Mouse (Mus musculus) MEL (cell line): ENCODE results near the gene Ticam1.

Experiments used
- CHD2 ChIP-seq: IDR thresholded peaks from 2 replicates; pipeline ENCODE4 v1.6.1; 2011; ENCODE audit warnings: low read length, improper control_type of control experiment
- CTCF ChIP-seq, 3 experiments: IDR thresholded peaks in 2 of 3; conservative IDR thresholded peaks in 1 of 3; 2 replicates each; pipeline ENCODE4 v1.5.1; 2011 to 2012; ENCODE audit warnings: low read length in 3 of 3, low read depth in 2 of 3, mild to moderate bottlenecking in 2 of 3, improper control_type of control experiment in 1 of 3, inconsistent platforms in 1 of 3, mixed read lengths in 1 of 3, moderate library complexity in 1 of 3; ENCODE audit not compliant: control insufficient read depth in 1 of 3, insufficient read depth in 1 of 3, poor library complexity in 1 of 3, severe bottlenecking in 1 of 3
- POLR2A ChIP-seq, 2 experiments: IDR thresholded peaks; 2 replicates each; pipeline ENCODE4 v1.6.1; 2011 to 2012; ENCODE audit warnings: low read length in 2 of 2, mild to moderate bottlenecking in 2 of 2, control low read depth in 1 of 2, improper control_type of control experiment in 1 of 2, low read depth in 1 of 2, moderate library complexity in 1 of 2; ENCODE audit not compliant: control insufficient read depth in 1 of 2, insufficient read depth in 1 of 2, poor library complexity in 1 of 2
- TBP ChIP-seq: IDR thresholded peaks from 2 replicates; pipeline ENCODE4 v1.8.0; 2011; ENCODE audit warnings: low read depth, low read length, improper control_type of control experiment

DNA sequence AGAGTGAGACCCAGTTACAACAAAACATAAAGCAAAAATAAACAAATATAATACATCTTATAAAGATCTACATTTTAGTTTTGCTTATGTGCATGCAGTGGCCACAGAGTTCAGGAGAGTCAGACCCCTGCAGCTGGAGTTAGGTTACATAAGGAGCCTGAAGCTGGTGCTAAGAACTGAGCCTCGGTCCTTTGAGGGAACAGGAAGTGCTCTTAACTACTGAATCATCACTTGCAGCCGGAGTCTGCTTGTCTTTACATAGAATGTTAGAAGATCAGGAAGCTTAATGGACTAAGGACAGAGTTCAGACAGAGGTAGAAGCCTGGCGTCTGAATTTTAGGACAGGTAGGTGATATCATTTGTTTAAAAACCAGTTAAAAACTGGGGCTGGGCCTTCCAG is 12.3 kb upstream of the Ticam1 start:
- TF ChIP-seq TBP, result no peak
- TF ChIP-seq CTCF (IDR thresholded peaks at IDR 0.05 in 2 of 3, conservative IDR thresholded peaks at IDR 0.05 in 1 of 3; ENCODE audit: control insufficient read depth in 1 of 3, insufficient read depth in 1 of 3, low read depth in 2 of 3, low read length in 3 of 3, poor library complexity in 1 of 3, severe bottlenecking in 1 of 3), result no peak
- no peak for TF ChIP-seq CHD2
- TF ChIP-seq POLR2A (IDR thresholded peaks at IDR 0.05; ENCODE audit: control insufficient read depth in 1 of 2, insufficient read depth in 1 of 2, low read depth in 1 of 2, low read length in 2 of 2, poor library complexity in 1 of 2), result no peak
